Mouse (Mus musculus) heart, adult 2 months (tissue): ENCODE measurements around the gene Tubgcp5. TPM values are rescaled to one million over a fixed set of nuclear protein-coding genes. Genes with fewer than 3 reads are reported as not detected.

Experiments used
- DNase-seq, 2 experiments: peaks; one replicate each; pipeline ENCODE4 v3.0.0; 2021
- H3K27ac ChIP-seq: fragments of 200-600 bp; 2 replicates; pipeline ENCODE4 v1.8.1; 2022
- H3K27me3 ChIP-seq: fragments of 200-500 bp; 2 replicates; pipeline ENCODE4 v1.6.1; 2012; ENCODE audit warnings: mild to moderate bottlenecking, low read length, inconsistent platforms, mixed read lengths; ENCODE audit not compliant: control insufficient read depth, insufficient read depth
- H3K36me3 ChIP-seq: fragments of 200-500 bp; 2 replicates; pipeline ENCODE4 v1.6.1; 2012; ENCODE audit warnings: low read length, inconsistent platforms; ENCODE audit not compliant: control insufficient read depth, insufficient read depth
- H3K4me1 ChIP-seq: fragments of 200-500 bp; 2 replicates; pipeline ENCODE4 v1.6.1; 2011; ENCODE audit warnings: low read length; ENCODE audit not compliant: control insufficient read depth, insufficient read depth
- H3K4me3 ChIP-seq: fragments of 200-600 bp; 2 replicates; pipeline ENCODE4 v1.8.1; 2022
- H3K79me2 ChIP-seq: fragments of 200-500 bp; replicated peaks from 2 replicates; pipeline ENCODE4 v1.6.1; 2012; ENCODE audit warnings: mild to moderate bottlenecking, inconsistent platforms, low read length, moderate library complexity, mixed read lengths; ENCODE audit not compliant: control insufficient read depth, insufficient read depth
- H3K9ac ChIP-seq: fragments of 200-500 bp; 2 replicates; pipeline ENCODE4 v1.6.1; 2012; ENCODE audit warnings: low read depth, mild to moderate bottlenecking, control low read depth, inconsistent platforms, low read length, mixed read lengths
- CTCF ChIP-seq: fragments of 200-600 bp; IDR thresholded peaks from 2 replicates; pipeline ENCODE4 v1.8.1; 2022; ENCODE audit warnings: antibody characterized with exemption, mild to moderate bottlenecking, moderate library complexity
- EP300 ChIP-seq: fragments of 200-500 bp; IDR thresholded peaks from 2 replicates; pipeline ENCODE4 v1.6.1; 2011; ENCODE audit warnings: low read depth, low read length, control low read depth; ENCODE audit not compliant: insufficient read depth
- POLR2A ChIP-seq: fragments of 200-500 bp; IDR thresholded peaks from 2 replicates; pipeline ENCODE4 v1.6.1; 2011; ENCODE audit warnings: mild to moderate bottlenecking, low read depth, low read length, control low read depth; ENCODE audit not compliant: insufficient read depth
- WGBS: fragments of 180-500 bp; shearing (Covaris S2); methylation state at CpG from one replicate; pipeline ENCODE4 v1.1.7; 2018; 5-methylcytosine and 5-hydroxymethylcytosine counted together
- intact Hi-C: fragments of 180-260 bp; cut with DNase I; formaldehyde crosslinking; loops from one replicate; pipeline ENCODE4 v1.15.1; 2025
- polyA plus RNA-seq: library from polyadenylated mRNA; depleted of rRNA; stranded (reverse); fragments of >200 nt; gene quantifications from 2 replicates; pipeline ENCODE4 v1.2.3, GENCODE M21; 2012; rRNA removed
- total RNA-seq, 2 experiments: library from RNA; stranded (reverse); gene quantifications; 2 replicates each; pipeline ENCODE4 v1.2.3; 2021

Tubgcp5 gene
- total and polyA plus RNA-seq, 3 experiments, result 2.6 to 10.3 (median 10.2) TPM

GRCm38 (mm10) chr7:55874703-55875102 lies 80.7 kb downstream of the Tubgcp5 start:
- Histone ChIP-seq H3K4me3 (no peak overlapping the region), H3K36me3 (peaks cover 9% of the 10 kb centered on the region), H3K79me2 (0 out of 2 replicates have a peak, but pooled peaks cover 1% of the 10 kb centered on the region), H3K4me1 (peaks cover 3% of the 10 kb centered on the region), H3K9ac (no peak overlapping the region), H3K27me3 (no peaks in the 10 kb centered on the region), H3K27ac (no peak overlapping the region)
- DNase-seq, result no peak
- 82% methylated on average over 7 of the region's 7 CpGs for WGBS
- TF ChIP-seq CTCF, result no peak
- TF ChIP-seq EP300, result no peak
- TF ChIP-seq POLR2A, result no peak
- intact Hi-C loops, result loop anchor here (5.0 kb wide), 1 partner anchor 32 kb away; the partner anchor contains the start of gene Cyfip1

- no peaks in the 10 kb centered on the region for H3K27me3 ChIP-seq
- intact Hi-C loops, result loop anchor here (5.0 kb wide), 1 partner anchor 35 kb away; the partner anchor contains the start of gene Cyfip1
- H3K9ac ChIP-seq, result no peak overlapping the region
- WGBS, result 36% methylated on average over 10 of the region's 10 CpGs
- peaks cover 3% of the 10 kb centered on the region for H3K4me1 ChIP-seq
- TF ChIP-seq CTCF, result no peak
- TF ChIP-seq EP300, result 0 out of 2 replicates have a peak, but pooled peaks have one; percentile 21
- TF ChIP-seq POLR2A, result 0 out of 2 replicates have a peak, but pooled peaks have one; percentile 15
- peak overlapping the region; percentile 16; the same call in 1 of the 2 replicates for H3K27ac ChIP-seq
- H3K4me3 ChIP-seq, result no peak overlapping the region
- H3K36me3 ChIP-seq, result peaks cover 9% of the 10 kb centered on the region
- no peaks in the 10 kb centered on the region for H3K79me2 ChIP-seq
- peak; percentile 62 to 78 for DNase-seq
These were observed 83.8 kb downstream of the Tubgcp5 start for GRCm38 (mm10) chr7:55877721-55878120.

- no peak overlapping the region for H3K9ac ChIP-seq
- H3K27me3 ChIP-seq, result no peaks in the 10 kb centered on the region
- peaks cover 3% of the 10 kb centered on the region for H3K4me1 ChIP-seq
- TF ChIP-seq POLR2A (no peak), EP300 (no peak), CTCF (no peak)
- H3K79me2 ChIP-seq, result no peaks in the 10 kb centered on the region
- intact Hi-C loops, result no loop called here
- 93% methylated on average over 9 of the region's 9 CpGs for WGBS
- DNase-seq, result no peak
- peaks cover 9% of the 10 kb centered on the region; the same call in 1 of the 2 replicates for H3K36me3 ChIP-seq
- H3K27ac ChIP-seq, result no peak overlapping the region
- no peak overlapping the region for H3K4me3 ChIP-seq
These were observed 86.9 kb downstream of the Tubgcp5 start for GRCm38 (mm10) chr7:55880882-55881281.

Other genes with a start within 250 kb of the Tubgcp5 start
- gene Siglech, start 26.0 kb upstream of the Tubgcp5 start, total RNA-seq, result not detected
- 0.61 and 1.4 TPM in 2 replicates for gene Siglech, start 26.0 kb upstream of the Tubgcp5 start, polyA plus RNA-seq
- 10 to 100 TPM; 33.8 to 36.1 TPM for gene Cyfip1, start 47.6 kb downstream of the Tubgcp5 start, total RNA-seq
- 17.2 and 31.7 TPM in 2 replicates for gene Cyfip1, start 47.6 kb downstream of the Tubgcp5 start, polyA plus RNA-seq
- gene Nipa2, start 168.3 kb downstream of the Tubgcp5 start, total RNA-seq, result 10 to 100 TPM; 37.7 to 39.4 TPM
- gene Nipa2, start 168.3 kb downstream of the Tubgcp5 start, polyA plus RNA-seq, result 6.9 and 17.0 TPM in 2 replicates
- gene Nipa1, start 225.8 kb downstream of the Tubgcp5 start, total RNA-seq, result 1 to 10 TPM; 5.5 to 6.3 TPM
- 3.7 and 6.2 TPM in 2 replicates for gene Nipa1, start 225.8 kb downstream of the Tubgcp5 start, polyA plus RNA-seq